In the genomic region with DNA sequence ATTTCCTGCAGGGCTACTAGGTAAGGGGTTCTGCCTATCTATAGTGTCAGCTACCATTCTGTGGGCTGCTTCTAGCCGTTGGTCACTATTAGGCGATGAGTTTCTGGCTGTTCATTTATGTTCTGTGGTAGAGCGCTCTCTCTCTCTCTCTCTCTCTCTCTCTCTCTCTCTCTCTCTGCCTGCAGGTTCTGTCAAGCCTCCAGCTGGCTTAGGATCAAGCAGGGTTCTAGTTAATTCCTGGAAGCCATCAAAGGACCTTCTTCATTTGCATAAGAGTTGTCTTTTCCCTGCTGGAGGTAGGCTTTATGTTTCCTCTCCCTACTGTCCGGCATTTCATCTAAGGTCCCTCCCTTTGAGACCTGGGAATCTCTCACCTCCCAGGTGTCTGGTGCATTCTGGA, we compare ENCODE assay signal across 15 mouse cellular contexts.
"Had no signal": no experiment of that assay in that cellular context is flagged by ENCODE, and none has a peak within 500 bp of the region (broad histone marks: within the 10 kb centered on the region; RNA-seq: fewer than 3 reads in every experiment).

No protein-coding gene starts in this region.

- H3K27me3 ChIP-seq: liver, embryonic 15.5 days; midbrain, embryonic 12.5 days; neural tube, embryonic 13.5 days had no signal

- H3K4me3 ChIP-seq: layer of hippocampus, adult 2 months; limb, embryonic 10.5 days; liver, embryonic 15.5 days; midbrain, embryonic 12.5 days; neural tube, embryonic 13.5 days had no signal

- H3K27ac ChIP-seq: layer of hippocampus, adult 2 months; limb, embryonic 10.5 days; liver, embryonic 15.5 days; midbrain, embryonic 12.5 days; neural tube, embryonic 13.5 days had no signal

- DNase-seq: kidney, adult 9 months; kidney, postnatal 10 days; kidney, postnatal 4 days; lung, adult 2 months; lung, postnatal 36 days; retina, postnatal 1 day; right cerebral cortex, postnatal 14 days; thymus, postnatal 4 days had no signal

- H3K9me3 ChIP-seq: limb, embryonic 10.5 days; liver, embryonic 15.5 days; midbrain, embryonic 12.5 days; neural tube, embryonic 13.5 days had no signal

- H3K36me3 ChIP-seq: limb, embryonic 10.5 days; liver, embryonic 15.5 days; midbrain, embryonic 12.5 days; neural tube, embryonic 13.5 days had no signal

- H3K9ac ChIP-seq: liver, embryonic 15.5 days; midbrain, embryonic 12.5 days; neural tube, embryonic 13.5 days had no signal

- H3K4me1 ChIP-seq: limb, embryonic 10.5 days had no signal

- ATAC-seq: lung, postnatal 0 days had no signal

- H3K4me2 ChIP-seq: liver, embryonic 11.5 days; liver, embryonic 15.5 days; midbrain, embryonic 12.5 days; neural tube, embryonic 13.5 days had no signal
